Mouse (Mus musculus): ENCODE measurements around the gene Gzmc. TPM values are rescaled to one million over a fixed set of nuclear protein-coding genes. Genes with fewer than 3 reads are reported as not detected.

Gene Gzmc
- polyA plus RNA-seq, 1 experiment from 2014 or later, result not detected

Other genes with a start within 250 kb of the Gzmc start
- gene Mcpt1, start 216.7 kb downstream of the Gzmc start, polyA plus RNA-seq (2016; fragmentation: Nextera tagmentation; extraction: Ambion mirVana), result not detected in 2 replicates
- not detected in 2 replicates for gene Mcpt9, start 204.2 kb downstream of the Gzmc start, polyA plus RNA-seq (2016; fragmentation: Nextera tagmentation; extraction: Ambion mirVana)
- gene Mcpt2, start 192.6 kb downstream of the Gzmc start, polyA plus RNA-seq (2016; fragmentation: Nextera tagmentation; extraction: Ambion mirVana), result not detected in 2 replicates
- gene Mcpt4, start 172.3 kb downstream of the Gzmc start, polyA plus RNA-seq (2016; fragmentation: Nextera tagmentation; extraction: Ambion mirVana), result not detected in 2 replicates
- gene Mcpt8, start 149.4 kb downstream of the Gzmc start, polyA plus RNA-seq (2016; fragmentation: Nextera tagmentation; extraction: Ambion mirVana), result not detected in 2 replicates
- not detected in 2 replicates for gene Ctsg, start 132.1 kb downstream of the Gzmc start, polyA plus RNA-seq (2016; fragmentation: Nextera tagmentation; extraction: Ambion mirVana)
- not detected in 2 replicates for gene Gzme, start 114.0 kb downstream of the Gzmc start, polyA plus RNA-seq (2016; fragmentation: Nextera tagmentation; extraction: Ambion mirVana)
- gene Gzmd, start 102.0 kb downstream of the Gzmc start, polyA plus RNA-seq (2016; fragmentation: Nextera tagmentation; extraction: Ambion mirVana), result not detected in 2 replicates
- not detected in 2 replicates for gene Gzmg, start 75.1 kb downstream of the Gzmc start, polyA plus RNA-seq (2016; fragmentation: Nextera tagmentation; extraction: Ambion mirVana)
- gene Gzmn, start 60.1 kb downstream of the Gzmc start, polyA plus RNA-seq (2016; fragmentation: Nextera tagmentation; extraction: Ambion mirVana), result not detected in 2 replicates
- not detected in 2 replicates for gene Gzmf, start 23.2 kb downstream of the Gzmc start, polyA plus RNA-seq (2016; fragmentation: Nextera tagmentation; extraction: Ambion mirVana)
- 0.14 and 0.16 TPM in 2 replicates for gene Gzmb, start 27.6 kb upstream of the Gzmc start, polyA plus RNA-seq (2016; fragmentation: Nextera tagmentation; extraction: Ambion mirVana)
- not detected in 2 replicates for gene Atp12a, start 130.4 kb upstream of the Gzmc start, polyA plus RNA-seq (2016; fragmentation: Nextera tagmentation; extraction: Ambion mirVana)
- gene Rnf17, start 167.9 kb upstream of the Gzmc start, polyA plus RNA-seq (2016; fragmentation: Nextera tagmentation; extraction: Ambion mirVana), result 1.6 and 2.0 TPM in 2 replicates